Mouse (Mus musculus) liver, postnatal 0 days (tissue): ENCODE data around the gene Mcm6.

Experiments used
- CTCF ChIP-seq: sonication (generic); IDR thresholded peaks from 2 replicates; pipeline ENCODE4 v1.5.1; 2016; ENCODE audit warnings: antibody characterized with exemption, low read depth
- EP300 ChIP-seq: IDR thresholded peaks from 2 replicates; pipeline ENCODE4 v1.6.1; 2016; ENCODE audit warnings: antibody characterized with exemption, low read depth, mild to moderate bottlenecking

- TF ChIP-seq CTCF (no peak), EP300 (no peak)
These were observed 1.2 kb downstream of the Mcm6 start for GRCm38 (mm10) chr1:128358276-128358675.
